Mouse (Mus musculus) MEL (cell line): ENCODE data around the gene Ddx54.

Experiments used
- MYC ChIP-seq: IDR thresholded peaks from 2 replicates; pipeline ENCODE4 v1.6.1; 2011; ENCODE audit warnings: low read depth, mild to moderate bottlenecking, low read length, improper control_type of control experiment, moderate library complexity
- POLR2A ChIP-seq, 2 experiments: IDR thresholded peaks; 2 replicates each; pipeline ENCODE4 v1.6.1; 2011 to 2012; ENCODE audit warnings: low read length in 2 of 2, mild to moderate bottlenecking in 2 of 2, control low read depth in 1 of 2, improper control_type of control experiment in 1 of 2, low read depth in 1 of 2, moderate library complexity in 1 of 2; ENCODE audit not compliant: control insufficient read depth in 1 of 2, insufficient read depth in 1 of 2, poor library complexity in 1 of 2
- POLR2AphosphoS2 ChIP-seq: IDR thresholded peaks from 2 replicates; pipeline ENCODE4 v1.6.1; 2011; ENCODE audit warnings: low read length, improper control_type of control experiment

- TF ChIP-seq POLR2A (IDR thresholded peaks at IDR 0.05; ENCODE audit: control insufficient read depth in 1 of 2, insufficient read depth in 1 of 2, low read depth in 1 of 2, low read length in 2 of 2, poor library complexity in 1 of 2) (no peak), MYC (no peak), POLR2AphosphoS2 (no peak)
Measured at GRCm38 (mm10) chr5:120592141-120592540, 20.4 kb upstream of the Ddx54 start.
